Mouse (Mus musculus) stomach, embryonic 14.5 days (tissue): ENCODE measurements at regions not wholly inside any gene's neighbourhood (a gene's known extent, or its start where the extent isn't known, plus 50 kb on each side); places are given as distances from the start of the nearest gene placed in this dataset.

Source experiments
- ATAC-seq: fragments of 200-750 bp; cut with Nextera tagmentation; 2 replicates; pipeline ENCODE4 v1.8.0; 2017; ENCODE audit warnings: low read depth, moderate TSS enrichment; ENCODE audit not compliant: insufficient number of reproducible peaks, insufficient read depth, low FRiP score
- H3K27ac ChIP-seq: fragments of 300-500 bp; sonication (generic); 2 replicates; pipeline ENCODE4 v1.5.1; 2014; ENCODE audit warnings: mild to moderate bottlenecking, low read length, moderate library complexity, mixed read lengths
- H3K27me3 ChIP-seq: fragments of 300-500 bp; sonication (generic); 2 replicates; pipeline ENCODE4 v1.6.1; 2014; ENCODE audit warnings: low read length, control low read depth, mixed read lengths; ENCODE audit not compliant: control insufficient read depth, insufficient read depth
- H3K36me3 ChIP-seq: fragments of 300-500 bp; sonication (generic); 2 replicates; pipeline ENCODE4 v1.6.1; 2014; ENCODE audit warnings: mild to moderate bottlenecking, control low read depth, low read length, moderate library complexity, mixed read lengths; ENCODE audit not compliant: control insufficient read depth, insufficient read depth
- H3K4me1 ChIP-seq: fragments of 300-500 bp; sonication (generic); 2 replicates; pipeline ENCODE4 v1.6.1; 2014; ENCODE audit warnings: low read length, control low read depth, mixed read lengths; ENCODE audit not compliant: control insufficient read depth, insufficient read depth
- H3K4me2 ChIP-seq: fragments of 300-500 bp; sonication (generic); replicated peaks from 2 replicates; pipeline ENCODE4 v1.6.1; 2014; ENCODE audit warnings: low read depth, low read length, control low read depth
- H3K4me3 ChIP-seq: fragments of 300-500 bp; sonication (generic); 2 replicates; pipeline ENCODE4 v1.5.1; 2014; ENCODE audit warnings: low read depth, low read length, control low read depth
- H3K9ac ChIP-seq: fragments of 300-500 bp; sonication (generic); replicated peaks from 2 replicates; pipeline ENCODE4 v1.6.1; 2014; ENCODE audit warnings: low read depth, mild to moderate bottlenecking, control low read depth, low read length, moderate library complexity, mixed read lengths
- H3K9me3 ChIP-seq: fragments of 300-500 bp; sonication (generic); 2 replicates; pipeline ENCODE4 v1.6.1; 2016; ENCODE audit warnings: low read depth, low read length, control low read depth; ENCODE audit not compliant: control insufficient read depth
- WGBS: fragments of 180-500 bp; shearing (Covaris S2); extraction: QIAGEN DNeasy Blood & Tissue Kit; methylation state at CpG from one replicate; pipeline ENCODE4 v1.1.7; 2014; 5-methylcytosine and 5-hydroxymethylcytosine counted together

- WGBS = 50% methylated on average over 3 of the region's 3 CpGs
- H3K27me3 ChIP-seq = no peaks in the 10 kb centered on the region
- no peak overlapping the region for H3K4me3 ChIP-seq
- H3K9me3 ChIP-seq = no peaks in the 10 kb centered on the region
- H3K9ac ChIP-seq = no peak overlapping the region
- no peak overlapping the region for H3K27ac ChIP-seq
- H3K36me3 ChIP-seq = no peaks in the 10 kb centered on the region
- H3K4me1 ChIP-seq = no peaks in the 10 kb centered on the region
- H3K4me2 ChIP-seq = no peak overlapping the region
- no peak for ATAC-seq
These were observed 262.7 kb downstream of the Pmp22 start for GRCm38 (mm10) chr11:63391478-63391877.

GRCm38 (mm10) chr11:63392378-63392777, 263.6 kb downstream of the Pmp22 start:
- Histone ChIP-seq H3K27me3 (no peaks in the 10 kb centered on the region), H3K4me2 (no peak overlapping the region), H3K4me3 (no peak overlapping the region), H3K36me3 (no peaks in the 10 kb centered on the region), H3K9ac (no peak overlapping the region), H3K27ac (no peak overlapping the region), H3K4me1 (no peaks in the 10 kb centered on the region), H3K9me3 (no peaks in the 10 kb centered on the region)
- ATAC-seq = no peak
- 67% methylated on average over 3 of the region's 3 CpGs for WGBS

GRCm38 (mm10) chr11:63394201-63394600, 265.4 kb downstream of the Pmp22 start:
- WGBS = 39% methylated on average over 3 of the region's 3 CpGs
- Histone ChIP-seq H3K4me2 (no peak overlapping the region), H3K9ac (no peak overlapping the region), H3K4me1 (no peaks in the 10 kb centered on the region), H3K36me3 (no peaks in the 10 kb centered on the region), H3K9me3 (no peaks in the 10 kb centered on the region), H3K4me3 (no peak overlapping the region), H3K27ac (no peak overlapping the region), H3K27me3 (no peaks in the 10 kb centered on the region)
- no peak for ATAC-seq

- no peak overlapping the region for H3K4me2 ChIP-seq
- H3K9me3 ChIP-seq = no peaks in the 10 kb centered on the region
- no peak for ATAC-seq
- no peak overlapping the region for H3K27ac ChIP-seq
- 67% methylated on average over 8 of the region's 8 CpGs for WGBS
- H3K36me3 ChIP-seq = no peaks in the 10 kb centered on the region
- H3K9ac ChIP-seq = no peak overlapping the region
- H3K4me1 ChIP-seq = no peaks in the 10 kb centered on the region
- no peaks in the 10 kb centered on the region for H3K27me3 ChIP-seq
- no peak overlapping the region for H3K4me3 ChIP-seq
These were observed 267.6 kb downstream of the Pmp22 start for GRCm38 (mm10) chr11:63396386-63396785.

GRCm38 (mm10) chr11:63402741-63403140, 274.0 kb downstream of the Pmp22 start:
- 68% methylated on average over 5 of the region's 5 CpGs for WGBS
- no peaks in the 10 kb centered on the region for H3K27me3 ChIP-seq

GRCm38 (mm10) chr11:63404719-63405118, 275.9 kb downstream of the Pmp22 start:
- 16% methylated on average over 11 of the region's 11 CpGs for WGBS
- Histone ChIP-seq H3K36me3 (no peaks in the 10 kb centered on the region), H3K9ac (no peak overlapping the region), H3K4me3 (no peak overlapping the region), H3K4me1 (0 out of 2 replicates have a peak, but pooled peaks cover 4% of the 10 kb centered on the region), H3K27me3 (no peaks in the 10 kb centered on the region), H3K27ac (no peak overlapping the region), H3K4me2 (no peak overlapping the region), H3K9me3 (no peaks in the 10 kb centered on the region)
- ATAC-seq = peak; percentile 61

More at GRCm38 (mm10) chr11:63402741-63403140, 274.0 kb downstream of the Pmp22 start:
- no peaks in the 10 kb centered on the region for H3K36me3 ChIP-seq
- H3K4me2 ChIP-seq = no peak overlapping the region
- no peaks in the 10 kb centered on the region for H3K9me3 ChIP-seq
- H3K9ac ChIP-seq = no peak overlapping the region
- ATAC-seq = no peak
- no peak overlapping the region for H3K27ac ChIP-seq
- no peak overlapping the region for H3K4me3 ChIP-seq
- H3K4me1 ChIP-seq = 0 out of 2 replicates have a peak, but pooled peaks cover 4% of the 10 kb centered on the region

DNA sequence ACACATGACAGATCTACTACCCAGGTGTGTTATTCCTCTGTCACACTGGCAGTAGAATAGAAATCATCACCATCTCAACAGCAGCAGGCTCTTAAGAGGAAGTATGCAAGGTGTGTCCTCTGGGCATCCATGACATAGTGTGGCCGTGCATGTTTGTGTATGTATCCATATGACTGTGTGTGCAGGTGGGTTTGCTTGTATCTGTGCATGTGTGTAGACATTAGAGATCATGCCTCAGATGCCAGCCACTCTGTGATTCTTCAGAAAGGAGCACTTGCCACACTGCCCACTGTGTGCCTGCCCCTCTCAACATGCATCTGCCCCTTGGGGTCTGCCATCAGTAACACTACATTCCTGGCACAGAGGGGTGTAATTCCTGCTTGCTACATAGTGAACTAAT, 280.6 kb downstream of the Pmp22 start:
- Histone ChIP-seq H3K36me3 (no peaks in the 10 kb centered on the region), H3K4me1 (peaks cover 11% of the 10 kb centered on the region), H3K9me3 (no peaks in the 10 kb centered on the region), H3K27ac (no peak overlapping the region), H3K4me2 (no peak overlapping the region), H3K27me3 (no peaks in the 10 kb centered on the region), H3K9ac (no peak overlapping the region), H3K4me3 (no peak overlapping the region)
- ATAC-seq = no peak
- WGBS = 88% methylated on average over 1 of the region's 1 CpGs

GRCm38 (mm10) chr11:63410921-63411320, 282.1 kb downstream of the Pmp22 start:
- no peak overlapping the region for H3K4me3 ChIP-seq
- H3K36me3 ChIP-seq = no peaks in the 10 kb centered on the region
- 91% methylated on average over 4 of the region's 4 CpGs for WGBS
- H3K27me3 ChIP-seq = no peaks in the 10 kb centered on the region
- no peak overlapping the region for H3K4me2 ChIP-seq
- H3K4me1 ChIP-seq = peaks cover 11% of the 10 kb centered on the region
- ATAC-seq = no peak
- no peaks in the 10 kb centered on the region for H3K9me3 ChIP-seq
- H3K9ac ChIP-seq = no peak overlapping the region
- no peak overlapping the region for H3K27ac ChIP-seq

GRCm38 (mm10) chr11:63412364-63412991, 283.7 kb downstream of the Pmp22 start:
- Histone ChIP-seq H3K36me3 (no peaks in the 10 kb centered on the region), H3K27me3 (no peaks in the 10 kb centered on the region), H3K9ac (no peak overlapping the region), H3K27ac (no peak overlapping the region), H3K9me3 (no peaks in the 10 kb centered on the region), H3K4me3 (peak overlapping the region; percentile 15; the same call in 1 of the 2 replicates), H3K4me1 (peaks cover 11% of the 10 kb centered on the region), H3K4me2 (peak overlapping the region; percentile 46)
- WGBS = 13% methylated on average over 18 of the region's 18 CpGs
- no peak for ATAC-seq
